Mouse (Mus musculus) layer of hippocampus, postnatal 25 days (tissue): Measurements from ENCODE around the gene Zfyve27. TPM values are rescaled to one million over a fixed set of nuclear protein-coding genes. Genes with fewer than 3 reads are reported as not detected.

Experiments
- DNase-seq, 2 experiments: peaks; one replicate each; pipeline ENCODE4 v3.0.0; 2022; ENCODE audit warnings: mixed read lengths in 2 of 2, low spot score in 1 of 2; ENCODE audit errors: extremely low spot score in 1 of 2
- total RNA-seq, 2 experiments: library from RNA; stranded (reverse); gene quantifications; 2 replicates each; pipeline ENCODE4 v1.2.3; 2021

The Zfyve27 gene
- total RNA-seq, 2 experiments from 2014 or later: 82.6 to 99.8 TPM

- no peak for DNase-seq
Observed at GRCm38 (mm10) chr19:42226451-42226850, 62.7 kb downstream of the Zfyve27 start.

DNA sequence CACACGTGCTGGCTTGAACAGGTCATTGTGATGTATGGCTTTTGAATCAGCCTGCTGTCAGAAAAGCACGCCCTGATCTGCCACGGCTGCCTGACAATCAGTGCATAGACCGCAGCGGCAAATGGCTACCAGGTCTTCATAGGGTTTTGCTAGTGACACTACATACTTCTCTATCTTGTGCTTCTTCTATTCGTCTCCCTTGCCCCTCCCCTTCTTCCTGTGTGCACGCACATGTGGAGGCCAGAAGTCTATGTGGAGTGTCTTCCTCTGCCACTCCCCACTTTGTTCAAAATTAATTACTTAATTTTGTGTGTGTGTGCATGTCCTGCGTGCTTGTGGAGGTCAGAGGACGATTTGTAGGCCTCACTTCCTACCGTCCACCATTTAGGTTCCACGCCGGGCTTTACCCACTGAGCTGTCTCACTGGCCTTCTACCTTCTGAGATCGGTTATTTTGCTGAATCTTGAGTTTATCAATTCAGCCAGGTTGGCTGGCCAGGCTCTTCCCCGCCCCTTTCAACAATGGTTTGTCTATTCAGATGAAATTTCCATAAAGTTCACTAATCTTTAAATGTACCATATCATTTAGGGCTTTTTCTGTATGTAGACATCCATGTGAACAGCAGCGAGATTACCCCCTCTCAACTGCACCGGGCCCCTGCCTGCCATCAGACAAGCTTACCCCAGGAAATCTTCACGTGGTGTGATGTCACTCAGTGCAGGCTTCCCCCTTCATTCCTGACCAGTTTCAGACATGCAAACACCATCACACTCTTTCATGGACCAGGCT is 65.9 kb downstream of the Zfyve27 start:
- no peak for DNase-seq

GRCm38 (mm10) chr19:42230288-42230568 is 66.5 kb downstream of the Zfyve27 start:
- DNase-seq: no peak

GRCm38 (mm10) chr19:42230986-42231385 is 67.2 kb downstream of the Zfyve27 start:
- no peak for DNase-seq

DNA sequence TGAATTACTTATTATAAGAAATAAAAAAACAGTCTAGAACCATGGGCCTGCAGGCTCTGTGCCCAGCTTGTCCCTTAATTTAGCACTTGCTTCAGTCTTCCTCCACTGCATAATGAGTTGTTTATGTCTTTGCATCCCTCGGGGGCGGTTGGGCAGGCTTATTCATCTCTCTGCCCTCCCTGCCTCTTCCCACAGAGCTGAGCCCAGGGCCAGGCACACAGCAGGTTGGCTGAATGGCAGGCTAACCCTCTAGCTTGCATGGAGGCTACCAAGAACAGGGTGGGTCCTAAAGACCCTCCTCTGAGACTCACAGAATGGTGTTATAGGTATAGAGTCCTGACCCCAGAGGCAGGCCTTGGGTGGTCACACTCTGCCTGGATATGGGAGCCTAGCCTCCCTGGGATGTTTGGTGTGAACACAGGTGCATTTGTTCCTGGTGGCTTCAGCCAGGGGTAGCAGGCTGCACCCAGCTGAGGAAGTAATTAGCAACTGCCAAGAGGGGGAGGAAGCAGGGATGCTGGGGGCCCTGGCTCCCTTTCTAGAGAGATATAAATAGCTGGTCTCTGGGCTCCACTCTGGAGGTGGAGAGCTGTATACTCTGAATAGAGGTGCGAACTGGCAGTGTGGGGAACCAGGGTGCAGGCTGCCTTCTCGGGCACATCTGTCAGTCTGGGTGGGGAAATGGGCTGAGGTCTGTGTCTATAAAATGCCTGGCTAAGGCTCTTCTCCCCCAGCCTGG is 74.0 kb downstream of the Zfyve27 start:
- no peak for DNase-seq

DNA sequence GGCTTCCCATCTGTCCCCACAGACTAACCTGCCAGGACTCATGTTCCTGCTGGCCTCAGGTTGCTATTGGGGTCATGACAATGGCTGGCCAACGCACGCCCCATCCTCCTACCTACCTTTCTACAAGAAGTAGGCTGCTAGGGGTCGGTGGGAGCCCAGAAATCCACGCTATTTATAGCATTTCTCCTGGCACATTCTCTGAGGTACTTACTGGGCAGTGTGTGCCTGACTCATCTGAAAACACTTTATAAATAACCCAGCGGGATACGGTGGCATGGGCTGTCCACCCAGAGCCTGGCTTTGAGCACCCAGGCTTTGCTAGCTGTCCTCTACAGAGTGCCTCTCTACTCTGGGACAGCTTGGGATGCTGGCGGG is 74.6 kb downstream of the Zfyve27 start:
- no peak for DNase-seq

- DNase-seq: no peak
Observed at GRCm38 (mm10) chr19:42240881-42241280, 77.1 kb downstream of the Zfyve27 start.

DNA sequence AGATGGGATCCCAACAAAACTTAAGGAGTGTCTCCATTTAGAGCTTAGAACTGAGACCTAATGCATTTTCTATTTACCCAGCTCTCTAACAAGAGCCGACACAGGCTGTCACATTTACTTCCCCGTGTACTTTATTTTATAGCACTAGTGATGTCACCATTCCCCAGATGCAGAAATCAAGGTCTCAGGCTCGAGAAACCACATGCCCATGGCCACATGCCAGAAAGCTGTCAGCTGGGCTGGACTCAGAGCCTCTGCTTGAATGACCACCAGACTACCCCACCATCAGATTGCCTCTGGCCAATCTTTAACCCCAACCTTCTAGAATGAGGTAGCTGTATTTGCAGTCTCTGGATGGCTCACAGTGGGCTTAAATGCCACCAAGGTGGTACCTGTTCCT is 79.7 kb downstream of the Zfyve27 start:
- DNase-seq: no peak

Other genes with a start within 250 kb of the Zfyve27 start
- gene Exosc1, start 230.5 kb upstream of the Zfyve27 start, total RNA-seq: 10 to 100 TPM; 28.3 to 32.4 TPM
- 10 to 100 TPM; 46.4 to 50.9 TPM for gene Zdhhc16, start 230.5 kb upstream of the Zfyve27 start, total RNA-seq
- gene Mms19, start 182.8 kb upstream of the Zfyve27 start, total RNA-seq: 10 to 100 TPM; 28.6 to 42.0 TPM
- 10 to 100 TPM; 13.7 to 14.0 TPM for gene Ubtd1, start 182.2 kb upstream of the Zfyve27 start, total RNA-seq
- gene Ankrd2, start 128.0 kb upstream of the Zfyve27 start, total RNA-seq: not detected
- 1 to 10 TPM; 5.2 to 8.2 TPM for gene Hoga1, start 118.3 kb upstream of the Zfyve27 start, total RNA-seq
- 1 to 10 TPM in 1 of 2 experiments, under 1 TPM in 1; 0.76 to 1.6 TPM for gene 4933411K16Rik, start 111.7 kb upstream of the Zfyve27 start, total RNA-seq
- gene Morn4, start 77.6 kb upstream of the Zfyve27 start, total RNA-seq: 10 to 100 TPM; 71.1 to 72.9 TPM
- 10 to 100 TPM; 62.8 to 67.1 TPM for gene Pi4k2a, start 73.5 kb upstream of the Zfyve27 start, total RNA-seq
- gene Avpi1, start 34.9 kb upstream of the Zfyve27 start, total RNA-seq: 10 to 100 TPM; 19.7 to 21.7 TPM
- 1 to 10 TPM; 6.3 to 7.6 TPM for gene Marveld1, start 16.6 kb upstream of the Zfyve27 start, total RNA-seq
- gene Sfrp5, start 38.3 kb downstream of the Zfyve27 start, total RNA-seq: not detected
- gene Golga7b, start 83.6 kb downstream of the Zfyve27 start, total RNA-seq: 10 to 100 TPM; 76.8 to 77.1 TPM